Mouse (Mus musculus): ENCODE measurements around the gene 6030468B19Rik.

6030468B19Rik gene

GRCm38 (mm10) chr11:117797511-117798159, at the start of gene 6030468B19Rik:
TSS of gene 6030468B19Rik (plus strand) at chr11:117797660.
- no peak for DNase-seq

GRCm38 (mm10) chr11:117748628-117749027, 48.8 kb upstream of the 6030468B19Rik start:
- DNase-seq, result no peak

GRCm38 (mm10) chr11:117749414-117749813, 48.0 kb upstream of the 6030468B19Rik start:
- DNase-seq, result no peak

GRCm38 (mm10) chr11:117751544-117751943, 45.9 kb upstream of the 6030468B19Rik start:
- DNase-seq, result no peak

GRCm38 (mm10) chr11:117755891-117756290, 41.6 kb upstream of the 6030468B19Rik start:
- DNase-seq, result no peak

- peak; percentile 62 for DNase-seq
These were observed 38.2 kb upstream of the 6030468B19Rik start for GRCm38 (mm10) chr11:117759267-117759666.

- no peak for DNase-seq
These were observed 36.9 kb upstream of the 6030468B19Rik start for GRCm38 (mm10) chr11:117760374-117761119.

- no peak for DNase-seq
These were observed 35.7 kb upstream of the 6030468B19Rik start for GRCm38 (mm10) chr11:117761801-117762200.

- DNase-seq, result no peak
These were observed 35.2 kb upstream of the 6030468B19Rik start for GRCm38 (mm10) chr11:117762246-117762645.

- DNase-seq, result no peak
These were observed 33.1 kb upstream of the 6030468B19Rik start for GRCm38 (mm10) chr11:117764319-117764718.

- no peak for DNase-seq
These were observed 32.1 kb upstream of the 6030468B19Rik start for GRCm38 (mm10) chr11:117765361-117765760.

GRCm38 (mm10) chr11:117766275-117766674, 31.2 kb upstream of the 6030468B19Rik start:
- DNase-seq, result no peak

- DNase-seq, result no peak
These were observed 28.5 kb upstream of the 6030468B19Rik start for GRCm38 (mm10) chr11:117768725-117769682.

GRCm38 (mm10) chr11:117769683-117770047, 27.8 kb upstream of the 6030468B19Rik start:
- no peak for DNase-seq

GRCm38 (mm10) chr11:117770407-117770806, 27.1 kb upstream of the 6030468B19Rik start:
- no peak for DNase-seq

GRCm38 (mm10) chr11:117772352-117772751, 25.1 kb upstream of the 6030468B19Rik start:
- DNase-seq, result no peak

- DNase-seq, result no peak
These were observed 22.5 kb upstream of the 6030468B19Rik start for GRCm38 (mm10) chr11:117774925-117775324.

- no peak for DNase-seq
These were observed 21.9 kb upstream of the 6030468B19Rik start for GRCm38 (mm10) chr11:117775540-117775939.

GRCm38 (mm10) chr11:117776085-117776792, 21.2 kb upstream of the 6030468B19Rik start:
- no peak for DNase-seq

GRCm38 (mm10) chr11:117777111-117777510, 20.3 kb upstream of the 6030468B19Rik start:
- no peak for DNase-seq

- DNase-seq, result no peak
These were observed 19.4 kb upstream of the 6030468B19Rik start for GRCm38 (mm10) chr11:117778031-117778430.

GRCm38 (mm10) chr11:117778851-117779433, 18.5 kb upstream of the 6030468B19Rik start:
- DNase-seq, result no peak
